Mouse (Mus musculus) heart, adult 8-10 months (tissue): ENCODE data around the gene Erc1. TPM values are rescaled to one million over a fixed set of nuclear protein-coding genes. Genes with fewer than 3 reads are reported as not detected.

ENCODE experiments used
- DNase-seq: peaks from one replicate; pipeline ENCODE4 v3.0.0; 2022; ENCODE audit warnings: low spot score
- total RNA-seq, 4 experiments: library from RNA; stranded (reverse); gene quantifications; 2 replicates each; pipeline ENCODE4 v1.2.4; 2022

Erc1 gene
- total RNA-seq, 4 experiments from 2014 or later: 39.0 to 46.8 (median 41.1) TPM

- DNase-seq: no peak
These were observed 39.1 kb downstream of the Erc1 start for GRCm38 (mm10) chr6:119808726-119809505.

GRCm38 (mm10) chr6:119803239-119803638 is 44.7 kb downstream of the Erc1 start:
- DNase-seq: no peak

- no peak for DNase-seq
These were observed 51.0 kb downstream of the Erc1 start for GRCm38 (mm10) chr6:119796911-119797486.

- DNase-seq: no peak
These were observed 51.7 kb downstream of the Erc1 start for GRCm38 (mm10) chr6:119796291-119796690.

- DNase-seq: peak; percentile 59
These were observed 55.4 kb downstream of the Erc1 start for GRCm38 (mm10) chr6:119792562-119792961.

- DNase-seq: no peak
These were observed 65.6 kb downstream of the Erc1 start for GRCm38 (mm10) chr6:119782416-119782815.

- DNase-seq: no peak
These were observed 66.9 kb downstream of the Erc1 start for GRCm38 (mm10) chr6:119781109-119781508.

- DNase-seq: no peak
These were observed 79.2 kb downstream of the Erc1 start for GRCm38 (mm10) chr6:119768778-119769177.

GRCm38 (mm10) chr6:119764355-119764754 is 83.6 kb downstream of the Erc1 start:
- no peak for DNase-seq

- DNase-seq: no peak
These were observed 88.1 kb downstream of the Erc1 start for GRCm38 (mm10) chr6:119759866-119760265.

- DNase-seq: no peak
These were observed 89.5 kb downstream of the Erc1 start for GRCm38 (mm10) chr6:119758490-119758889.

- DNase-seq: no peak
These were observed 90.2 kb downstream of the Erc1 start for GRCm38 (mm10) chr6:119757796-119758195.

GRCm38 (mm10) chr6:119755866-119756265 is 92.1 kb downstream of the Erc1 start:
- no peak for DNase-seq

- DNase-seq: no peak
These were observed 98.8 kb downstream of the Erc1 start for GRCm38 (mm10) chr6:119749093-119749635.

- DNase-seq: no peak
These were observed 106.1 kb downstream of the Erc1 start for GRCm38 (mm10) chr6:119741861-119742260.

GRCm38 (mm10) chr6:119740541-119740940 is 107.4 kb downstream of the Erc1 start:
- DNase-seq: peak; percentile 7

GRCm38 (mm10) chr6:119738638-119739375 is 109.2 kb downstream of the Erc1 start:
- no peak for DNase-seq

GRCm38 (mm10) chr6:119737716-119738115 is 110.3 kb downstream of the Erc1 start:
- DNase-seq: no peak

- no peak for DNase-seq
These were observed 112.0 kb downstream of the Erc1 start for GRCm38 (mm10) chr6:119735937-119736336.

- no peak for DNase-seq
These were observed 116.8 kb downstream of the Erc1 start for GRCm38 (mm10) chr6:119731155-119731554.

- no peak for DNase-seq
These were observed 132.7 kb downstream of the Erc1 start for GRCm38 (mm10) chr6:119715234-119715633.

- peak; percentile 45 for DNase-seq
These were observed 134.0 kb downstream of the Erc1 start for GRCm38 (mm10) chr6:119713961-119714360.
